Mouse (Mus musculus): ENCODE data around the gene Tmem177.

The Tmem177 gene

GRCm38 (mm10) chr1:119891149-119891548 lies 21.9 kb downstream of the Tmem177 start:
- in situ Hi-C loops (cut with MboI, MseI), result loop anchor here (10.0 kb wide), 1 partner anchor 346 kb away; no protein-coding TSS in a partner anchor

- in situ Hi-C loops (cut with MboI, MseI), result no loop called here
Observed at GRCm38 (mm10) chr1:119889347-119889746, 23.7 kb downstream of the Tmem177 start.

GRCm38 (mm10) chr1:119886320-119886719 lies 26.7 kb downstream of the Tmem177 start:
- in situ Hi-C loops (cut with MboI, MseI), result no loop called here

GRCm38 (mm10) chr1:119884272-119884671 lies 28.7 kb downstream of the Tmem177 start:
- in situ Hi-C loops (cut with MboI, MseI), result no loop called here

GRCm38 (mm10) chr1:119878909-119879308 lies 34.1 kb downstream of the Tmem177 start:
- in situ Hi-C loops (cut with MboI, MseI), result no loop called here

- in situ Hi-C loops (cut with MboI, MseI), result no loop called here
Observed at GRCm38 (mm10) chr1:119877469-119877868, 35.5 kb downstream of the Tmem177 start.

- in situ Hi-C loops (cut with MboI, MseI), result no loop called here
Observed at GRCm38 (mm10) chr1:119868395-119869161, 44.4 kb downstream of the Tmem177 start.

- in situ Hi-C loops (cut with MboI, MseI), result no loop called here
Observed at GRCm38 (mm10) chr1:119867300-119867699, 45.7 kb downstream of the Tmem177 start.

- in situ Hi-C loops (cut with MboI, MseI), result no loop called here
Observed at GRCm38 (mm10) chr1:119865311-119865710, 47.7 kb downstream of the Tmem177 start.

GRCm38 (mm10) chr1:119863507-119864296 lies 49.3 kb downstream of the Tmem177 start:
- in situ Hi-C loops (cut with MboI, MseI), result no loop called here

GRCm38 (mm10) chr1:119859566-119859965 lies 53.4 kb downstream of the Tmem177 start:
- in situ Hi-C loops (cut with MboI, MseI), result no loop called here

Data from T-helper 1 cell (primary cell).